Mouse (Mus musculus) cerebellum, adult 18-20 months (tissue): Measurements from ENCODE around the gene Cbln3.

Experiments used
- DNase-seq, 2 experiments: peaks; one replicate each; pipeline ENCODE4 v3.0.0; 2021

The Cbln3 gene

DNA sequence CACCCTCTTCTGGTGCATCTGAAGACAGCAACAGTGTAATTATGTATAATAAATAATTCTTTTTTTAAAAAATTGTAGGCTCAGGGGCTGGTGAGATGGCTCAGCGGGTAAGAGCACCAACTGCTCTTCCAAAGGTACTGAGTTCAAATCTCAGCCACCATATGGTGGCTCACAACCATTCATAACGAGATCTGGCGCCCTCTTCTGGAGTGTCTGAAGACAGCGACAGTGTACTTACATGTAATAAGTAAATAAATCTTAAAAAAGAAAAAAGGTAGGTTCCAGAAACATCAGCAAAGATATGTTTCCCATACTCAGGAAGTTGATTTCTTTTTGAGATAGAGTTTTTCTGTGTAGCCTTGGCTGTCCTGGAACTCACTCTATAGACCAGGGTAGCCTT lies 41.4 kb downstream of the Cbln3 start:
- DNase-seq = no peak

- DNase-seq = no peak
Measured at GRCm38 (mm10) chr14:55840853-55841366, 43.3 kb downstream of the Cbln3 start.

DNA sequence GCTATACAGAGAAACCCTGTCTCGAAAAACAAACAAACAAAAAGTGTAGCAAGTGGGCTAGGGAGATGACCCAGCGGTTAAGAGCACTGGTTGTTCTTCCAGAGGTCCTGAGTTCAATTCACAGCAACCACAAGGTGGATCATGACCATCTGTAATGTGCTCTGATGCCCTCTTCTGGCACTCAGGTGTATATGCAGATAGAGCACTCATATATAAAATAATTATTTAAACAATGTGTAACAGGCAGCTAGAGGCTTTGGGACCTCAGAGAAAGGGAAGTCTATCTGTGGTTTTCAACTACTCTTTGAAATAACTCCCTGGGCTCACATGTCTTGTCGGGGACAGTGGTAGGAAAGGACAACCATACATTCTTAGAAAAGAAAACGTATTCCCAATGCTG lies 45.5 kb downstream of the Cbln3 start:
- no peak for DNase-seq

DNA sequence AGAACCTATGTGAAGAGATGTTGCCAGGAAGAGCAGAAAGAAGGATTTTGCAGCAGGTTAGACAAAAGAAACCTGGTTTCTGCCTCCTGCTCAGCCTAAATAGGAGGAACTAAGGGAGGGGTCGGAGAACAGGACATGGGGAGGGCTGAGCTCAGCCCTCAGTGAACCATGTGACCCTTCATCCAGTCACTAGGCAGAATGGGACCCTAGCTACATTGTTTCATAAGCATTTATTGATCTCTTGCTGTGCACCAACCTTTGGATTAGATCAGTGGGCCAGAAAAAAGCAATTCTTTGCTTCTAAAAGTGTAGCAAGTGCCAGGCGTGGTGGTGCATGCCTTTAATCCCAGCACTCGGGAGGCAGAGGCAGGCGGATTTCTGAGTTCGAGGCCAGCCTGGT lies 45.9 kb downstream of the Cbln3 start:
- no peak for DNase-seq

GRCm38 (mm10) chr14:55834808-55835533 lies 49.2 kb downstream of the Cbln3 start:
- no peak for DNase-seq

- DNase-seq = no peak
Measured at GRCm38 (mm10) chr14:55833126-55833525, 51.1 kb downstream of the Cbln3 start.

- DNase-seq = no peak
Measured at GRCm38 (mm10) chr14:55830331-55830730, 53.9 kb downstream of the Cbln3 start.

GRCm38 (mm10) chr14:55829854-55830253 lies 54.3 kb downstream of the Cbln3 start:
- DNase-seq = no peak
